Mouse (Mus musculus) adrenal gland, postnatal 36 days (tissue): ENCODE data around the gene 2900011O08Rik. TPM values are rescaled to one million over a fixed set of nuclear protein-coding genes. Genes with fewer than 3 reads are reported as not detected.
A peak's percentile ranks its signal among the peaks of the same experiment; 100 is the strongest.

ENCODE experiments used
- DNase-seq, 2 experiments: peaks; one replicate each; pipeline ENCODE4 v3.0.0; 2021; ENCODE audit warnings: mixed read lengths in 1 of 2
- total RNA-seq, 2 experiments: library from RNA; stranded (reverse); gene quantifications; 2 replicates each; pipeline ENCODE4 v1.2.3; 2021

Gene 2900011O08Rik
- total RNA-seq, 2 experiments from 2014 or later, result 1.1 to 1.6 TPM

DNA sequence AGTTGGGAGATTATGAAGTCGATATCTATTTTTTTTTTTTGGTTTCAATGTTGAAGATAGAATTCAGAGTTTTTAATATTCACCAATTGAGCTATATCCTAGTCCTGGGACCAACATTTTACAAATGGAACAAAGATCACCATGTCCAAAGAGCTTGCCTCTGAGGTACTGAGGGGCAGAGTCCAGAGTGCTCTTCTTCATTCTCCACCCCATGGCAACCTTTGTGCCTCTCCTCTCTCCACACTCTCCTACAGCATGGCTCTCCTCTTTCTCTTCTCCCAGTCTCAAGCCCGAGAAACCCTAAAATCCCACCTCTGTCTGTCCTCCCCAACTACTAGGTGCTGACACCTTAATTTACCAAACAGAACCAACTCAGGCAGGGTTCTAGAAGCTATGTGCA, 18.3 kb downstream of the 2900011O08Rik start:
- no peak for DNase-seq

DNA sequence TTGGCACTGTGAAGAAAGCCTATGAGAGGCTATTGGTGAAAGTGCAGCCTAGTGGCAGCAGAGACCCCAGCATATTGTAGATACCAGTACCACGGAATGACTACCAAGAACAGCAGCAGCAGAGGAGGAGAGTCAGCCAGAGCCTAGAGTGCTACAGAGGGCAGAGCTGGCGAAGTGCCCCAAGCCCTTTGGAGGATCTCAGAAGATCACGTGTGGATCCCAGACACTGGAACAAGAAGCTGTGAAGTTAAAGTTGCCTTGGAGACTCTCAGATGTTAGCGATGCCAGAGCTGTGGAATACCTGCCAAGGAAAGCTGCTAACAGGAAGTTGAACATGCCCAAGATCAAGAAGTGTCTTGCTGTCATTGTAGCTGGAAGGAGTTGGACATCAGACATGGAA, 18.9 kb downstream of the 2900011O08Rik start:
- DNase-seq, result no peak

GRCm38 (mm10) chr16:14008081-14008480, 21.7 kb downstream of the 2900011O08Rik start:
- DNase-seq, result no peak

DNA sequence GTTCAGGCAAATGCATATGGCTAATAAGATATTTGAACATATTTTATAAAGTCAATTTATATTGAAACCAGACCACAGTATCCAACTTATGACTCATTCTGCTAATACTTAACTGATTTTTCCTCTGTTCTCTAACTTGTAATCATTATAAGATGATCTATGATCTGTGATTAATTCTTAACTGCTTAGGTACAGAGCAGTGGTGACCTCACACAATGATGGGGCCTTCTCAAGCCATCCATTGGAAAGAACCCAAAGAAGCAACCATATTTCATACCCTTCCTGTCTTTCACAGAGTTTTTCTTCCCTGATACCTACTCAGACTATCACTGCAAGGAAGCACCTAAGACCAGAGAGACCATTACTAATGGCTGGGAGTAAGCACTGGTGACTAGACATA, 22.3 kb downstream of the 2900011O08Rik start:
- no peak for DNase-seq

GRCm38 (mm10) chr16:14009966-14010365, 23.6 kb downstream of the 2900011O08Rik start:
- DNase-seq, result no peak

GRCm38 (mm10) chr16:14017306-14017705, 30.9 kb downstream of the 2900011O08Rik start:
- no peak for DNase-seq

DNA sequence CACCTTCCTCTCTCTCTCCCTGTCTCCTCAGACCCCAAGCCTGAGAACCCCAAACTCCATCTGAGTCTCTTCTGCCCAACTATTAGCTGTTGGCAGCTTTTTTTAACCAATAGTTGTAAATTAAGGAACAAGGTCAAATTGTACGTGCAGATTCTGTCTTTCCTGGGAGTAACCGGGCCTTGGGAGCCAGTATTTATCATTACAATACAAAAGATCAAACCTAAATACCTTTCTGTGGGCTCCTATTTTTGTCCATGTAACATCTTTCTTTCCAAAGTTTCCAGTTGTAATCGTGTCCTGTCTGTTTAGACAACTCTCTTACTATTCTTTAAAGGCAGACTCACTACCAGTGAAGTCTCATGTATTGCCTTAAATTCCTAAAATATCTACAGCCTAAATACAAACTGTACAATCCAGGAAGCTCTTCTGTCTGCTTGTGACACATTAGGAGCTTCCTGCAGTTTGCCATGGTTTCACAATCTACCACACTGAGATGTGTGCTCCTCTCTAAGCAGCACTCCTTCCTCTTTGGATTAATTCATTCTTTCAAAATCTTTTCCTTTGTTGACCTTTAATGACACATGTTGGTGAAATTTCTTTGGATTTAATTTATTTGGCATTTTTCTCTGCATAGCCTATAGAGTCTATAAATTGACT, 34.9 kb downstream of the 2900011O08Rik start:
- DNase-seq, result no peak

DNA sequence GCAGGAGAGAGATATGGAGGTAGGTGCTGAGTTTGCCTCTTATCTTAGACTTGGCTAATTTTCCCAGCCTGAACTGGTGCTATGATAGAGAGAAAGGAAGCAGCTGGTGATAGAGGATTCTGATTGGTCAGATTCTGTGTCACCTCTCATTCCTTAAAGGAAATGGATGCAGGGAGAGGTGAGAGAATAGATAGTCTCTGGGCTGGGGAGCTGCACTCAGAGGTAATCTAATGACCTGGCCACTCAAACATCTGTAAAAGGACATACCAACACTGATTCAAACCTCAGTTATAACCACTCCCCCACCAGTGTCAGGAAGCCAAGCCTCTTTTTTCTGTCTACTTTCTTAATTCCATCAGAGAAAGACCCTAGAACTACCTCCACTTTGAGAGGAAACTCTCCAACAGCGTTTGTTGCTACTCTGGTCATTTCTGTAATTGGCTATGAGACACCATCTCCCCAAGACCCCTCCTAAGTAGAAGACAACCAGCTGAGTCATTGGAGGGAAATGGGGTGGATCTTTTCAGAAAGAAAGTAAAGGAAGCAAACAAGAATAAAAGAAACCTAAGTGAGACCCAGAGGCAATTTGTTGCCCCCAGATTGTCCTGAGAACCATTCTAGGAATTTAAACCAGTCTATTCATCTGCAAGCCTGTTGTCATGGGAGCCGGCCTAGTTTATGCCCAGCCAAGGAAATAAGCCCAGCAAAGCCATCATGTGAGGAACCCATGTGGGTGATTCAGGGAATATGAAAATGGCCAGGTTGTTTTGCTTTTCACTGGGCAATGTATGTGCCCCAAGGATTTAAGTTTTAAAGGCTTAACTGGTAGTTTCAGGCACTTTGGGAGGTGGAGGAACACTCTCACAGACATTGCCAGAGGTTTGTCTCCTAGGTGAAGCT, 38.9 kb downstream of the 2900011O08Rik start:
- no peak for DNase-seq

GRCm38 (mm10) chr16:14029072-14029471, 42.7 kb downstream of the 2900011O08Rik start:
- DNase-seq, result no peak

DNA sequence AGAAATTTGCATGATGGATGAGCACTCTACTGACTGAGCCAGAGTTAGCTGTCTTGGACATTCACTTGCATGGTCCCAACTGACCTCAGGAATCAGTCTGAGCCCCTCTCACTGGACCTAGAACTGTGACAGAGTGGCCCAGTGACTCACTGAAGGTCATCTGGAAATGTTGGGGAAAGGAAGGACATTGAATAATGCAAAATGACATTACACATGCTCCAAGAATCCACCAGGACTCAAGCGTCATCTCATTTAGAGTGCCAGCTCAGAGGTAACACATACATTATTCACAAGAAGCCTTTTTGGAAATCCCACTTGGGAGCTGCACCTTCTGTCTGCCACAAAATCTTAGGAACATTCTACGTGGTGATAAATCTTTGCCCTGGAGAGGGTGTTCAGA, 43.4 kb downstream of the 2900011O08Rik start:
- DNase-seq, result peak; percentile 47 to 67

DNA sequence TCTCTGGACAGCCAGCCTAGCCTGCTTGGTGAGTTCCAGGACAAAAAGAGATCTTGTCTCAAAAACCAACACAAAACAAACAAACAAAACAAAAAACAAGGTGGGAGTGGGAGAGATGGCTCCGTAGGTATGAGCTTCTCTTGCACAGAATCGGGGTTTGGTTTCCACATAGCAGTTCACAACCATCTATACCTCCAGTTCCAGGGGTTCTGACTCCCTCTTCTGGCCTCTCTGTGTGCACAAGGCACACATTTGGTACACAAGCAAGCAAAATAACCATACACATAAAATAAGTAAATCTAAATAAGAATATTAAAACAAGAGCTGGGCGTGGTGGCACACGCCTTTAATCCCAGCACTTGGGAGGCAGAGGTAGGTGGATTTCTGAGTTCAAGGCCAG, 44.2 kb downstream of the 2900011O08Rik start:
- DNase-seq, result peak in 1 of 2 experiments; percentile 7

DNA sequence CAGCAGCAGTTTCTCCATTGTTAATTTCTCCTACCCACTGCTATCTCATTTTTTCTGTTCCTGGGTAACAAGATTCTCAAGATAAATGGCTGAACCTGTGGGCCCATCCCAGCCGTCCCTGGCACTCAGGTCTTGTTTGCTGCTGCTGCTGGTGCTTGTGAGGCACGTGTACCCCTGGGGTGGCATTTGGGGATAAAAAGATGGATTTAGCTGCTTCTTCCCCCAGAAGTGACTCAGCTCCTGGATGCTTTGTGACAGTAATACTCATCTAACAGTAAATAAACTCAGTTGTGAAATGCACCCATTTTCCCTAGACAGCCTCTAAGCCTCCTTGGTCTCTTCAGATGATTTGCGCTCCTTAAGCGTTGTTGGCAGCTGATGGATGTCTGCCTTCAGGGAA, 46.7 kb downstream of the 2900011O08Rik start:
- DNase-seq, result no peak

DNA sequence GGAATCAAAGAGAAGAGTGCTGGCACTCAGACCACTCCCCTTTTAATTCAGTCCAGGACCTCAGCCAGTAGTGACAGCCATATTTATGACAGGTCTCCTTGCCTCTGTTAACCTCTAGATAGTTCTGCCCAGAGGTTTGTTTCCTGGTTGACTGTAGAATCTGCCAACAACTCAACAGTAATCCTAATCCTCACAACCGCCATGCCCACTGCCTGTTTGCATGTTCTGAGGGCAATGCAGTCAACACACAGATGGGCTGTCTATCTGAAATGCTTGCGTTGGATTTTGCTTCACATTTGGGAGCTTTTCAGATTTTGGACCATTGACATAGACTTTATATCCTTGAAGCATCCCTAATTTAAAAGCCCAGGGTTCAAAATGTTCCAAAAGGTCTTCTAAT, 56.0 kb downstream of the 2900011O08Rik start:
- DNase-seq, result no peak

GRCm38 (mm10) chr16:14044695-14045094, 58.3 kb downstream of the 2900011O08Rik start:
- DNase-seq, result no peak

GRCm38 (mm10) chr16:14046224-14046756, 59.9 kb downstream of the 2900011O08Rik start:
- DNase-seq, result no peak

- no peak for DNase-seq
Measured at GRCm38 (mm10) chr16:14052221-14052620, 65.8 kb downstream of the 2900011O08Rik start.

- DNase-seq, result no peak
Measured at GRCm38 (mm10) chr16:14053116-14053515, 66.7 kb downstream of the 2900011O08Rik start.

DNA sequence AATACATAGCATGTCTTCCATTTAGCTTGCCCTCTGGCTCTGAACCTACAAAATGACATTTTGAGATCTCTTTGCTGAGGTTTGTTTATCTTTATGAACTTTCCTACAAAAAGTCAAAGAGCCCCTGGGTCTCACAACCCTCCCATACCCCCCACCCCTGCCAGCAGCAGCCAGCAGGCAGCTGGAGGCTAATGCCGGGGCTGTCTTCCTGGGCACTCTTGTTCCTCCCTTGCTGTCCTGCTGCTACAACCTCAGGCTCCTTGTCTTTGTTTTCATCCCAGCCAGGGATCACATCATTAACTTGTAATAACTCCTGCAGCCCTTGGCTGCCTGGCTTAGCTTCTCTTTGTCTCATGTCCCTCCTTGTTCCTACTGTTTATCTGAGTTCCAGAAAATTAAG, 68.9 kb downstream of the 2900011O08Rik start:
- no peak for DNase-seq

DNA sequence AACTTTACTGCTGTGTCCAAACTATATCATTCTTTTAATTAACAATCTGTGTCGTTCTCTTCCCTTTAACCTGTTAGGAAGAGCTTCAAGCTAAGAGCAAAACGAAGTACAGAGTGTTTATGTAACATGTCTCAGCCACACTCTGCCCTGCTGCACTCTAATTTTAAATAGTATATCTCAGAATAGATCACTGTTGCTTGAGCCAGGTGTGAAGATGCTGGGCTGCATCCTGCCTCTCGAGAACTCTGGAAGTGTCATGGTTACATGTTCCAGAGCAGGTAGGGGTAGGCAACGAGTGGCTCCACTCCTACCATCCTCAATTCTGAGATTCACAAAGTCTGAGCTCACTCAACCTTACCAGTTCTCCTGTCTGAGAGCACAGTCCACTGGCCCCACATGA, 70.3 kb downstream of the 2900011O08Rik start:
- no peak for DNase-seq

GRCm38 (mm10) chr16:14058541-14058940, 72.1 kb downstream of the 2900011O08Rik start:
- no peak for DNase-seq

DNA sequence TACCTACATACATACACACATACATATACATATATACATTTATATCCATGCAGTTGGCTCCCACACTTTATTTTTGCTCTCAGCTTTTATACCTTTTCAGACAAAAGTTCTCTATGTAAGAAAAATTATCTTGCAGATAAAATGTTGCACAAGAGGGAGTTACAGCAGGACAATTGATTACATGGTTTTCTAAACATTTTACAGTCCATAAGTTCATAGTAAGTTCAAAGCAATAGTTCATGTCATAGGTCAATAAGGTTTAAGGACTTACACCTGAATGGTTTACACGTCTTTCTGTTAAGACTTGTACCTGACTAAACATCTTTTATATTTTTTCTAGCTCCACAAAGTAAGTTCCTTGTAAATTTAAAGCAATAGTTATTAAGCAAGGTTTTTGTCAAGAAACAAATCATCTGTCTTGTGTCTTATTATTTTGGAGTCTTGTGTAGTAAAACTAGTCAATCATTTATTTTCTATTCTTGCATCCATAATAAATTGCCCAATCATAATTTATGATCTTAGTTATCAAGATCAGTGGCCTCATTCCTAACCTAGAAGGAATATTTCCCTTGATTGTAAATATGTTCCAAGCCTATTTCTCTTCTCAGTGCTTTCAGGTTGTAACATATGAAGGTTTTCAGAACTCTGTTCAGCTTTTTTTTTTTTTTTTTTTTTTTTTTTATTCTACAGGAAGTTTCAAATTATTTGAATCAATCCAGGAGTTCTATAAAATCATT, 72.9 kb downstream of the 2900011O08Rik start:
- no peak for DNase-seq

DNA sequence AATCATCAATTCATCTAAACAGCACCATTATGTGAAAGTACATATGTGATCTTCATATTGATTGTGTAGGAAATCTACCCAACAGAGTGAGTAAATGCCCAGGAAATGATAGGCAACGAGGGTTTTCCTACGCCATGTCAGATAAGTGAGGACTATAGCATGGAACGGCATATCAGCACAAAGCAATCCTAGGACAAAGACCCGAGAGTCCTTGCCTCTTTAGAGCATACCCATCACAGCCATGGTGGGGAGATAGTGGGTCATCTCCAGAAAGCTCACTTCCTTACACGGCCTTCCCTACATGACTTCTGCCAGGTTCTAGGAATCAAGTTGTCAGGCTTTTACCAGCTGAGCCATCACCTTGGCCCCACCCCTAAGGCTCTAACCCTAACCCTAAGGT, 73.5 kb downstream of the 2900011O08Rik start:
- no peak for DNase-seq
